Mouse (Mus musculus): Measurements from ENCODE around the gene Prdx6b.

Prdx6b gene

DNA sequence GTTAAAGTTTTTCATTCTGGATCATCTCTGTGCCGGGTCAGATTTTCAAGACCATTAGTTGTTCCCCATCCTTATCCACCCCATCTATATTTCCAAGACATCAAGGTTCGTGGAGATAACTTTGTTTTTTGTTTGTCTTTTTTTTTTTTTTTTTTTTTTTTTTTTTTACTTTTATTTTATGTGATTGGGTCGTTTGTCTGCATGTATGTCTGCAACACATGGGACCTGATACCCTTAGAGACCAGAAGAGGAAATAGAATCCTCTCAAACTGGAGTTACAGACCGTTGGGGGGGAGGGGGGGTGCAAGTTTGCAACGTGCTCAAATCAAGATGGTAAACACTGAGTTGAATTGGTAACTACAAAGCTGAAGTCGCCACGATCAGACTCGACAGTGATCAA, at the start of gene Prdx6b:
Gene Prdx6b, plus strand, starts transcription at position 301 of the 400 bp plus-strand sequence.
- DNase-seq (ENCODE audit: low read depth, low spot score), result no peak

- no peak for DNase-seq (ENCODE audit: low read depth, low spot score)
These were observed 44.8 kb upstream of the Prdx6b start for GRCm38 (mm10) chr2:80247466-80247865.

GRCm38 (mm10) chr2:80247868-80248267, 44.4 kb upstream of the Prdx6b start:
- no peak for DNase-seq (ENCODE audit: low read depth, low spot score)

- no peak for DNase-seq (ENCODE audit: low read depth, low spot score)
These were observed 32.2 kb upstream of the Prdx6b start for GRCm38 (mm10) chr2:80259888-80260672.

DNA sequence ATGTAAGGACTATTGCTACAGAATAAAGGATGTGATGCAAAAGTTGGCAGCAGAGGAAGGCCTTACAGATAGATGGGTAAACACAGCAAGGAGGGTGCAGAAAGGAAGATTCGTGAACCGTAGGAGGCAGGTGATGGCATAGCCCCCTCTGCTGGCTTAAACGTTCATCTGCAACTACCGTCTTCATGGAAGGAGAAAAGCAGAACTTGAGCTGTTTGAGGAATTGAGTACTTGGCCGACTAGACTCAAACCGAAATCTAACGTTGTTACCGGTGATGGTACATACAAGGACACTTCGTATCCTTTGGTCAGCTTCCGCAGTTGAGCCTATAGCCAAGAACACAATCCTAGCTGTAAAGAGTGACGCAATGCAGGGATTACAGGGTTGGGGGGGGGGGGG, 25.4 kb upstream of the Prdx6b start:
- peak; percentile 29 for DNase-seq (ENCODE audit: low read depth, low spot score)

- no peak for DNase-seq (ENCODE audit: low read depth, low spot score)
These were observed 24.2 kb upstream of the Prdx6b start for GRCm38 (mm10) chr2:80268053-80268452.

GRCm38 (mm10) chr2:80271431-80271830, 20.8 kb upstream of the Prdx6b start:
- peak; percentile 10 for DNase-seq (ENCODE audit: low read depth, low spot score)

- no peak for DNase-seq (ENCODE audit: low read depth, low spot score)
These were observed 19.2 kb upstream of the Prdx6b start for GRCm38 (mm10) chr2:80273038-80273437.

DNA sequence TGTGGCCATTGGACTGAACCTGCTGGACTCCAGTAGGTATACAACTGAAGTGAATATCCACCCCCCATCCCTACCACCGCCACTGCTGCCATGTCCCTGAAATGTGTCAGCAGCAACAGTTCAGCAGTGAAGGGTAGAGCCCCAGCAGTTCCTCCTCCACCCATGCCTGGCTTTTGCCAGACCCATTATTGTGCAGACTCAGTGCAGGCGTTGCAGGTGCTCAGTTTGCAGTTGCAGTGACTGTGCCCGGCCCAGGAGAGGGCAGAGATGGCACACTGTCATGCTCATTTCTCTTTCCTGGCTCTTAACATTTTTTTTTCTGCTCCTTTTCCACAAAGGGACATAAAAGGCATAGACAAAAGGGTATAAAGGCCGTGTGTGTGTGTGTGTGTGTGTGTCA, 18.5 kb upstream of the Prdx6b start:
- DNase-seq (ENCODE audit: low read depth, low spot score), result no peak

DNA sequence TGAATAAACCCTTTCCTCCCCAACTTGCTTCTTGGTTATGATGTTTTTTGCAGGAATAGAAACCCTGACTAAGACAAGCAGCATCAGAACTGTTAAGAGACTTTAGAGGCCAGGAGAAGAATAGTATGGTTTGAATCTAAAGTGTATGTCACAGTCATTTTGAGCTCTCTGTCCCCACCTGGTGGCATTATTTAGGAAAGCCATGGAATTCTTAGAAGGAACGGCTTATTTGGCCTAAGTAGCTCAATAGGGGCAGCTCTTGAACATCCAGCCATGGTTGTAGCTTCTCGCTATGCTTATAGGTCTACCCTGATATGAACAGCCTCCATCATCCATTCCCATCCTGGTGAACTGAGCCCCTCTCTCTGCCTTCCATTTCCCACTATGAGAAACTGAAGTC, 17.1 kb upstream of the Prdx6b start:
- no peak for DNase-seq (ENCODE audit: low read depth, low spot score)

GRCm38 (mm10) chr2:80282214-80282613, 10.1 kb upstream of the Prdx6b start:
- no peak for DNase-seq (ENCODE audit: low read depth, low spot score)

- DNase-seq (ENCODE audit: low read depth, low spot score), result no peak
These were observed 5.9 kb upstream of the Prdx6b start for GRCm38 (mm10) chr2:80286397-80286796.

GRCm38 (mm10) chr2:80298334-80298733, 6.1 kb downstream of the Prdx6b start:
- no peak for DNase-seq (ENCODE audit: low read depth, low spot score)

GRCm38 (mm10) chr2:80300806-80301205, 8.5 kb downstream of the Prdx6b start:
- DNase-seq (ENCODE audit: low read depth, low spot score), result no peak

DNA sequence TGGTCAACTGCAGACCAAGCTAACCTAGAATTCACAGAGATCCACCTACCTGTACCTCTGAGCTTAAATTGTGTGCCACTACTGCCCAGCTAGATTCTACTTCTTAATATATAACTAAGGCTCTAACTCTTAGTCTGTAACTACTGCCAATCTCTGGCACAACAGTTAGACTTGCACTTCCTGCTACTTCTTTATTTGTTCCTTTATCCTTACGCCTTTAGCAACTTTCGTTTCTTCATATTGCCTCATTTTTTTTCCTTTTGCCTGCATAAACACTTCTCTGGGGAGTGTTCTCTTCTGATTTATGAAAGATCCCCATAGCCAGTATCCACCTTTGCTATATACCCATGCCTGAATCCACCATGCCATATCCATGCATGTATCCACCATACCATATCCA, 11.7 kb downstream of the Prdx6b start:
- DNase-seq (ENCODE audit: low read depth, low spot score), result no peak

DNA sequence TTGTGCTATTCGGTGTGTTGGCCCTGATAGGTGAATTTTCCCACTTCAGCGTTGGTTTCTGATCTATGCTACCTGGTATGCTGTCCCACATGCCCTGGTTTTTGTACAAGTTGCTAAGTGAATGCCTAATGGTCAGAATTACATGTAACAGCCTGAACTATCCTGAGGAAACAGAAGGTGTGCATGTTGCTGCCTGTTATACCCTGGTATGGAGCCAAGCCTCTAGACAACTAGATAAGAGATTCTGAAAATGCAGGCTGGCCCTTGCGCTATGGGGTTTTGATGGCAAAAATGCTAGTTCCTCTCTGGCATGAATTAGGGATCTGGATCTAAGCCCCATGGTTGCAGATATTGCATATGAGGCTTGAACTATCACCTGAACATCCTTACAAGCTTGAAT, 15.4 kb downstream of the Prdx6b start:
- no peak for DNase-seq (ENCODE audit: low read depth, low spot score)

DNA sequence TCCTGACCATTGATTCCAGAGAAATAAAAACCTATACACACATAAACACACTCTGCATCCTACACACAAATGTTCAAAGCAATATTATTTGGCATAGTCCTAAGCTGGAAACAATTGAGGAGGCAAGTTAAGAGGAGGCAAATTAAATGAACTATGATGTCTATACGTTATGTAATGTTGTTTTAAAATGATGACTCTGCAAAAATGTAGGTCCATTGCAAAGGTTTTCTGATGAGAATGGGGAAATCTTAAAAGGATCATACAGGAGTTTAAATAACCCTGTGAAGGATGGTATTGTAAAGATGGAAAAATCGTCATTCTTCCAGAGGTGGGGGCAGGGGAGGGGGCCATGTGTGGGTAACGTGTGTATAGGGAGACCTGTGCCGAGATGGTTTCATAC, 17.5 kb downstream of the Prdx6b start:
- no peak for DNase-seq (ENCODE audit: low read depth, low spot score)

GRCm38 (mm10) chr2:80310772-80311171, 18.5 kb downstream of the Prdx6b start:
- peak; percentile 9 for DNase-seq (ENCODE audit: low read depth, low spot score)

DNA sequence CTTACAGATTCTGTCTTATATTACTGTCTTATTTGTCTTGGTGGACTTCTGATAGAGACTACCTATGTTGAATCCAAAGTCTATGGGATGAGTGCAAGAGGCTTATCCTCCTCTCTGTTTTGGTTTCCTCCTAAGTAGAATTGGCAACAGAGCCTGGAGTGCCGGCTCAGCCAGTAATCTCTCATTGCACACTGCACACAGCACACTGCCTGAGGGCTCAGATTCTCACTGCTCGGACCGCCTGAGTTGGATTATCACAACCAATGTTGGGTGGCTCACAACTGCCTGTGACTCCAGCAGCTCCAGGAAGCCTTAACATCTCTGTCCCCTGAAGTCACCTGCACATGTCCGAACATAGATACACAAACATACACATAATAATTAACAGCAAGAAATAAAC, 19.1 kb downstream of the Prdx6b start:
- DNase-seq (ENCODE audit: low read depth, low spot score), result no peak

DNA sequence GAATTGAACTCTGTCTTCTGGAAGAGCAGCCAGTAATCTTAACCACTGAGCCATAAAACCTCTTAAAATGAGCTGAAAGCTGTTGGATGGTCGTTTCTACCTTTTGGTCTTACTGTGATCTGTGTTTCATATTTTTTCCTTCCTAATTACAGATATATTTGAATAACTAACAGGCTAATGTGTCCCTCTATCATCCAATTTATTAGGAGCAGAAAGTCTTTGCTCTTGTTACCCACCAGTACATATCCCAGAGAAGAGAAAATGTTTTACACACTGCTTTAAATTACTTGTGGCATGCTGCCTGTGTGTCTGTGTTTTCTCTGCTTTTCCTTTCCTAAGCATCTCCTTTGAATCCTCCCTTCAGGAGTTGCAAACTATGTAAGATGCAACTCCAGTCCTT, 21.9 kb downstream of the Prdx6b start:
- no peak for DNase-seq (ENCODE audit: low read depth, low spot score)

DNA sequence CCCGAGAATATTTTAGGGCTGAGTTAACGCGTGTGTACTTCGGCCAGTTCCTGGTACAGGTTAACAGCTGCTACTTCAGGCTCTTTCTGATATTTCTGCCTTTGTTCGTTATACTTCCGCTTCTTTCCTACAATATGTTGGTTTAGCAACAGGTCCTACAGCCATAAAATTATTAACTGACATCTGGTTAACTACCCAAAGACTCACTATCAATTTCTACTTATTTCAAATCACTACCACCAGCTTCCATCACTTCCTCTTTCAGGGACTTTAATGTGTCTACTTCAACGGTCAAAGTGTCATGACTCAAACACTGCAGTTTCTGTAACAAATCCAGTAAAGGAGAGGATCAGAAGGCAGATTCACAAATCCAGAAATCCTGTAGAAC, 22.6 kb downstream of the Prdx6b start:
- no peak for DNase-seq (ENCODE audit: low read depth, low spot score)

- DNase-seq (ENCODE audit: low read depth, low spot score), result peak; percentile 85
These were observed 23.2 kb downstream of the Prdx6b start, which contains the start of gene Dnajc10 for GRCm38 (mm10) chr2:80315242-80316161. Dnajc10 (plus strand) TSS chr2:80315466.

DNA sequence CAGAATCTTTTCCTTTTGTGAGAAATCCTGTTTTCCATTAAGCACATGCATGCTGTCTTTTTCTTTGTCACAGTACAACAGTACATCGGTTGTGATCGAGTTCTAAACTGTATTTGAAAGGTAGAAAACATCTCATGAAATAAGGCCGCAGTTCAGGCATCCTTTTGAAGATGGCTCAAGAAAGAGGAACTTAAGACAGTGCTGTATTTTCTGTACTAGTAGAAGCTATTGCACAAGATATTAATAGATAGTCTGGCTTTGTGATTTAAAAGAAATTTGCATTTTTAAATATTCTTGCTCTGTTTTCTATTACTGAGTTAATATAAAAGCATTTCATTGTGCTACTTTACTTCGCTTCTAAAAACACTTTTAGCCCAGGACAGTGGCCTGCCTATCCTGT, 30.6 kb downstream of the Prdx6b start:
- no peak for DNase-seq (ENCODE audit: low read depth, low spot score)

All from skeletal muscle tissue, adult 2 months (tissue).